Mouse (Mus musculus) hindbrain, embryonic 13.5 days (tissue): ENCODE results near the gene Fcor. TPM values are rescaled to one million over a fixed set of nuclear protein-coding genes. Genes with fewer than 3 reads are reported as not detected.

Source experiments
- ATAC-seq: fragments of 200-750 bp; cut with Nextera tagmentation; 2 replicates; pipeline ENCODE4 v1.8.0; 2017; ENCODE audit warnings: moderate TSS enrichment; ENCODE audit not compliant: low FRiP score
- H3K27ac ChIP-seq: fragments of 300-500 bp; sonication (generic); 2 replicates; pipeline ENCODE4 v1.5.1; 2015; ENCODE audit warnings: inconsistent platforms, mild to moderate bottlenecking, moderate library complexity
- H3K27me3 ChIP-seq: fragments of 300-500 bp; sonication (generic); 2 replicates; pipeline ENCODE4 v1.6.1; 2015; ENCODE audit warnings: mild to moderate bottlenecking, inconsistent platforms
- H3K36me3 ChIP-seq: fragments of 300-500 bp; sonication (generic); 2 replicates; pipeline ENCODE4 v1.6.1; 2015; ENCODE audit warnings: mild to moderate bottlenecking, inconsistent platforms
- H3K4me1 ChIP-seq: fragments of 300-500 bp; sonication (generic); replicated peaks from 2 replicates; pipeline ENCODE4 v1.6.1; 2015; ENCODE audit warnings: inconsistent platforms
- H3K4me2 ChIP-seq: fragments of 300-500 bp; sonication (generic); 2 replicates; pipeline ENCODE4 v1.6.1; 2015; ENCODE audit warnings: inconsistent platforms, mild to moderate bottlenecking, moderate library complexity
- H3K4me3 ChIP-seq: fragments of 300-500 bp; sonication (generic); 2 replicates; pipeline ENCODE4 v1.5.1; 2015; ENCODE audit warnings: mild to moderate bottlenecking, inconsistent platforms
- H3K9ac ChIP-seq: fragments of 300-500 bp; sonication (generic); 2 replicates; pipeline ENCODE4 v1.6.1; 2015; ENCODE audit warnings: mild to moderate bottlenecking, inconsistent platforms
- H3K9me3 ChIP-seq: fragments of 300-500 bp; sonication (generic); 2 replicates; pipeline ENCODE4 v1.6.1; 2016; ENCODE audit warnings: inconsistent platforms
- WGBS: fragments of 180-500 bp; shearing (Covaris S2); methylation state at CpG from one replicate; pipeline ENCODE4 v1.1.7; 2015; 5-methylcytosine and 5-hydroxymethylcytosine counted together
- polyA plus RNA-seq: library from polyadenylated mRNA; unstranded; fragments of >200 nt; fragmentation: Nextera tagmentation; extraction: Ambion mirVana; gene quantifications from 2 replicates; pipeline ENCODE4 v1.2.1, GENCODE M21; 2015

Fcor gene
- polyA plus RNA-seq, result 14.6 and 16.8 TPM in 2 replicates

DNA sequence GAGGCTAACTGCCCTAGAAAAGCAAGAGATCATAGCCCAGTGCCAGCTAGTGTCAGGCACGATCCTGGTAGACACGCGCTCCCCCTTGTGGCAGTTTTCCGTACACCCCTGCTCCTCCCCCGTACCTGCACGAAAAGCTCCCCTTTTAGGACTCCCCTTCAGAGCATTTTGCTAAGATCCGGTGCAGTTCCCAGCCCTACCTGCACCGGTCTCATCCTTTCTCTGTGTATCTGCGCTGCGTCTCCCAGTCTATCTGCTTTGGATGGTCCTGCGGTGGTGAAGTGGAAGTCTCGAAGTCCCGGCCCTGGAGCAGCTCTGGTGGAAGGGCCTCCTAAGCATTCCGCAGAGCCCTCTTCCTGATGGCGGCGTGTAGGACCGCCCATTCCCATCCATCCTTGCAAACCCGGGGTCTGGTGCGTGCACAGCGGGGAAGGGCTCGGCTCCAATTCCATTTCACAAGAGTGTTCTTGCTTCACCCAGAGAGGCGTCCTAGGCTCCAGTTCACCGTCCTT is at the start of gene Fcor:
Fcor (minus strand) TSS at position 383 of the 512 bp plus-strand sequence.
- no peaks in the 10 kb centered on the region for H3K36me3 ChIP-seq
- H3K27ac ChIP-seq, result peak within 1 kb of the TSS; percentile 83
- ATAC-seq, result peak; percentile 89
- H3K4me3 ChIP-seq, result peak within 1 kb of the TSS; percentile 48
- H3K4me2 ChIP-seq, result peak within 1 kb of the TSS; percentile 61
- H3K27me3 ChIP-seq, result no peaks in the 10 kb centered on the region
- peaks cover 12% of the 10 kb centered on the region for H3K4me1 ChIP-seq
- WGBS, result under 1% methylated on average over 23 of the region's 23 CpGs
- H3K9ac ChIP-seq, result peak within 1 kb of the TSS; percentile 67
- no peaks in the 10 kb centered on the region for H3K9me3 ChIP-seq

DNA sequence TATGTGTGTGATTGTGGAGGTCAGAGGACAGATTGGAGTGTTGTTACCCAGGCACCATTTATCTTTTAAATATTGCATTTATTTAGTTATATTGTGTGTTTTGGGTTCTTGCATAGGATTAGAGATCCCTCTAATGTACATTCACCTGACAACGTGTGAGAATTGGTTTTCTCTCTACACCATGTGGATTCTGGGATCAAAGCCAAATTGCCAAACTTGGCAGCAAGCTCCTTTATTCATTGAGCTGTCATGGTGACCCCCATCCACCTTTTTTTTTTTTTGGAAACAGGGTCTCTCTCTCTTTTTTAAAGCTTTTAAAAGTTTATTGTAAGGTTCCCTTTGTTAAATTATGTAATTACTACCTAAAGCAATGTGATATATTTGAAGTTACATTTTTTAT is 48.9 kb upstream of the Fcor start:
- Histone ChIP-seq H3K9me3 (no peaks in the 10 kb centered on the region), H3K36me3 (no peaks in the 10 kb centered on the region), H3K4me2 (no peak overlapping the region), H3K4me1 (0 out of 2 replicates have a peak, but pooled peaks cover 3% of the 10 kb centered on the region), H3K9ac (no peak overlapping the region), H3K27ac (no peak overlapping the region), H3K4me3 (no peak overlapping the region), H3K27me3 (no peaks in the 10 kb centered on the region)
- ATAC-seq, result no peak
- WGBS, result 45% methylated on average over 1 of the region's 1 CpGs

GRCm38 (mm10) chr8:3720551-3720950 is 48.4 kb upstream of the Fcor start, which contains the start of gene Clec4g:
Gene Clec4g (minus strand): TSS chr8:3720651.
- 84% methylated on average over 5 of the region's 5 CpGs for WGBS
- Histone ChIP-seq H3K4me2 (no peak within 1 kb of the TSS), H3K4me3 (no peak within 1 kb of the TSS), H3K9me3 (no peaks in the 10 kb centered on the region), H3K27ac (no peak within 1 kb of the TSS), H3K4me1 (0 out of 2 replicates have a peak, but pooled peaks cover 3% of the 10 kb centered on the region), H3K27me3 (no peaks in the 10 kb centered on the region), H3K36me3 (no peaks in the 10 kb centered on the region), H3K9ac (no peak within 1 kb of the TSS)
- no peak for ATAC-seq

- no peaks in the 10 kb centered on the region for H3K36me3 ChIP-seq
- no peak for ATAC-seq
- H3K9ac ChIP-seq, result no peak overlapping the region
- no peak overlapping the region for H3K27ac ChIP-seq
- H3K4me1 ChIP-seq, result 0 out of 2 replicates have a peak, but pooled peaks cover 3% of the 10 kb centered on the region
- no peaks in the 10 kb centered on the region for H3K27me3 ChIP-seq
- no peak overlapping the region for H3K4me2 ChIP-seq
- WGBS, result 19% methylated on average over 14 of the region's 14 CpGs
- H3K9me3 ChIP-seq, result no peaks in the 10 kb centered on the region
- no peak overlapping the region for H3K4me3 ChIP-seq
Observed at GRCm38 (mm10) chr8:3718559-3718958, 46.4 kb upstream of the Fcor start.

- Histone ChIP-seq H3K9me3 (no peaks in the 10 kb centered on the region), H3K27me3 (no peaks in the 10 kb centered on the region), H3K4me1 (0 out of 2 replicates have a peak, but pooled peaks cover 3% of the 10 kb centered on the region), H3K4me2 (no peak overlapping the region), H3K9ac (no peak overlapping the region), H3K27ac (no peak overlapping the region), H3K4me3 (no peak overlapping the region), H3K36me3 (no peaks in the 10 kb centered on the region)
- ATAC-seq, result no peak
- WGBS, result 89% methylated on average over 12 of the region's 12 CpGs
Observed at GRCm38 (mm10) chr8:3717321-3717954, 45.3 kb upstream of the Fcor start.

- Histone ChIP-seq H3K4me2 (no peak overlapping the region), H3K27ac (no peak overlapping the region), H3K9ac (no peak overlapping the region), H3K36me3 (no peaks in the 10 kb centered on the region), H3K9me3 (no peaks in the 10 kb centered on the region), H3K4me1 (no peaks in the 10 kb centered on the region), H3K4me3 (no peak overlapping the region), H3K27me3 (no peaks in the 10 kb centered on the region)
- 63% methylated on average over 2 of the region's 2 CpGs for WGBS
- ATAC-seq, result no peak
Observed at GRCm38 (mm10) chr8:3711646-3712045, 39.5 kb upstream of the Fcor start.

GRCm38 (mm10) chr8:3710312-3710711 is 38.1 kb upstream of the Fcor start:
- no peaks in the 10 kb centered on the region for H3K36me3 ChIP-seq
- no peaks in the 10 kb centered on the region for H3K9me3 ChIP-seq
- whole genome bisulfite sequencing, result 90% methylated on average over 3 of the region's 3 CpGs
- H3K4me2 ChIP-seq, result no peak overlapping the region
- H3K4me3 ChIP-seq, result no peak overlapping the region
- no peaks in the 10 kb centered on the region for H3K4me1 ChIP-seq
- H3K27ac ChIP-seq, result no peak overlapping the region
- no peak for ATAC-seq
- no peaks in the 10 kb centered on the region for H3K27me3 ChIP-seq
- no peak overlapping the region for H3K9ac ChIP-seq

GRCm38 (mm10) chr8:3707611-3708010 is 35.4 kb upstream of the Fcor start:
- no peak overlapping the region for H3K4me3 ChIP-seq
- ATAC-seq, result no peak
- H3K4me1 ChIP-seq, result no peaks in the 10 kb centered on the region
- no peak overlapping the region for H3K27ac ChIP-seq
- 76% methylated on average over 7 of the region's 7 CpGs for WGBS
- H3K36me3 ChIP-seq, result no peaks in the 10 kb centered on the region
- no peak overlapping the region for H3K9ac ChIP-seq
- no peaks in the 10 kb centered on the region for H3K9me3 ChIP-seq
- no peak overlapping the region for H3K4me2 ChIP-seq
- H3K27me3 ChIP-seq, result no peaks in the 10 kb centered on the region

- H3K27ac ChIP-seq, result no peak overlapping the region
- ATAC-seq, result no peak
- no peak overlapping the region for H3K4me2 ChIP-seq
- no peaks in the 10 kb centered on the region for H3K9me3 ChIP-seq
- no peaks in the 10 kb centered on the region for H3K4me1 ChIP-seq
- H3K36me3 ChIP-seq, result no peaks in the 10 kb centered on the region
- no peak overlapping the region for H3K4me3 ChIP-seq
- H3K9ac ChIP-seq, result no peak overlapping the region
- no peaks in the 10 kb centered on the region for H3K27me3 ChIP-seq
- 61% methylated on average over 4 of the region's 4 CpGs for WGBS
Observed at GRCm38 (mm10) chr8:3705711-3706110, 33.5 kb upstream of the Fcor start.

DNA sequence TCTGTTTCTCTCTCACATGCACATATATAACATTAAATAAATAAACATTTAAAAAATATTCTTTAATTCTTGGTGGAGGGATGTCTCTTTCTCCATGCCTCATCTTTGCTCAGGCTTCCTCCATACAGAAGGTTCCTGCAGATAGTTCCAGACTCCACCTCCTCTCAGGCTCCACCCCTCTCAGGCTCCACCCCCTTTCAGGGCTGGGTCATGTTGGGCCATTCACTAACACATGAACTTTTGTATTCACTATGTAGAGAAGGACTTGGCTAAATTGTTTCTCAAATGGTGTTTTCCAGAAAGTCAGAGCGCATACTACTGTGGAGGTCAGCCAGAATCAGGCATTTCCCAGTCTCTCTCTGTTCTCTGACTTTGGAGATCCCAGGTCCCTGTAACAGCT is 29.3 kb upstream of the Fcor start:
- Histone ChIP-seq H3K9me3 (no peaks in the 10 kb centered on the region), H3K27ac (no peak overlapping the region), H3K9ac (no peak overlapping the region), H3K27me3 (no peaks in the 10 kb centered on the region), H3K4me3 (no peak overlapping the region), H3K4me2 (no peak overlapping the region), H3K4me1 (no peaks in the 10 kb centered on the region), H3K36me3 (no peaks in the 10 kb centered on the region)
- 93% methylated on average over 1 of the region's 1 CpGs for WGBS
- no peak for ATAC-seq

DNA sequence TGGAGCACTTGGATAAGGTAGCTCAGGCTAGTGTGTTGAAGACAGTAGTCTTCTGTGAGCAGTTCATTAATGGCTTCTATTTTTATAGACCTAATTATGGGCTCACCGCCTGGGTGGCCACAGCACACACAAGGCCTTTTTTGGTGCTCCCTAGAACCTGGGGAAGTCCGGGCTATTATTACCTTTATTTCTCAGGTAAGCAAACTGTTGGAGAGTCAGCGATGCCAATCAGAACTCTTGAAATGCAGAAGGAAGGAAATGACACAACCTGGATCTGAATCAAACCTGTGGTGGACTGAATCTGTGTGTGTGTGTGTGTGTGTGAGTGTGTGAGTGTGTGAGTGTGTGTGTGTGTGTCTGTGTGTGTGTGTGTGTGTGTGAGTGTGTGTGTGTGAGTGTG is 22.0 kb upstream of the Fcor start, which contains the start of gene Fcer2a:
Fcer2a (minus strand) TSS at position 55 of the 400 bp plus-strand sequence.
- WGBS, result 86% methylated on average over 3 of the region's 3 CpGs
- H3K9me3 ChIP-seq, result no peaks in the 10 kb centered on the region
- no peaks in the 10 kb centered on the region for H3K4me1 ChIP-seq
- H3K9ac ChIP-seq, result no peak within 1 kb of the TSS
- H3K4me2 ChIP-seq, result no peak within 1 kb of the TSS
- no peak for ATAC-seq
- no peak within 1 kb of the TSS for H3K27ac ChIP-seq
- H3K36me3 ChIP-seq, result no peaks in the 10 kb centered on the region
- H3K4me3 ChIP-seq, result no peak within 1 kb of the TSS
- 0 out of 2 replicates have a peak, but pooled peaks cover 3% of the 10 kb centered on the region for H3K27me3 ChIP-seq

DNA sequence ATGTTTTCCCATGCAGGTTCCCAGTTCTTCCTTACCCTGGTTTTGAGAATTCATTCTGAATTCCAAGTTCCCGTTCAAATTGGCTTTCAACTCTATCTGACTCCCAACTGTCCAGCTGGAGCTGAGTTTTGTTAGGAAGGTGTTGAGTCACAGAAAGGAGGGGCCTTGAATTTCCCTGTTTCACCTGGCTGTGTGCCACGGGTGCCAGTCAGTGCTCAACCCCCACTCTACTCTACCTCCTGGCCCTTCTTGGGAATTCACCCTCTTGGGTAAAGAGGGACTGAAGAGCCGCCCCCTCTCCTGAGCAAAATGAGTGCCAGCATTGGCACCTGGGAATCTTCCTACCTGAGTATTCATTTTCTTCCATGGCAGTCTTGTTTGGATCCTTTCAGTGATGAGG is 18.6 kb upstream of the Fcor start:
- 0 out of 2 replicates have a peak, but pooled peaks cover 3% of the 10 kb centered on the region for H3K27me3 ChIP-seq
- H3K27ac ChIP-seq, result no peak overlapping the region
- no peaks in the 10 kb centered on the region for H3K4me1 ChIP-seq
- no peak overlapping the region for H3K4me3 ChIP-seq
- H3K4me2 ChIP-seq, result no peak overlapping the region
- WGBS, result 77% methylated on average over 3 of the region's 3 CpGs
- no peaks in the 10 kb centered on the region for H3K36me3 ChIP-seq
- H3K9ac ChIP-seq, result no peak overlapping the region
- no peak for ATAC-seq
- H3K9me3 ChIP-seq, result no peaks in the 10 kb centered on the region

DNA sequence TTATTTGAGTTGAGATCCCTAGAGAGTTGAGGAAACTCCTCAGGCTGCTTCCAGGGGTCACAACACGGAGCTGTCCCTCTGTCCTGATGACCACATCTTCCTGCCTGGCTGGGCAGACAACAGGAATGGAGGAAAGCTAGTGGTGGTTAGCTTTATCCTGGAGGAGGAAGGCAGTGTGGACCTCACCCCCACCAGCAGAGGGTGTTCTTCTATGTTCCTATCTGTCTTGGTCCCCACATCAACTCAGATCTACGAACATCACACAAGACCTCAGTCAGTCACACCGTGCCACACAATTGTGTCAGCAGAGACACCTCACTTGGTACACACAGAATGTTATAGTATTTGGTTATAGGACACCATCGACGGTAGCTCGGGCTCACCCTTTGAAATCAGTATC is 15.4 kb upstream of the Fcor start:
- no peaks in the 10 kb centered on the region for H3K9me3 ChIP-seq
- H3K27me3 ChIP-seq, result 0 out of 2 replicates have a peak, but pooled peaks cover 3% of the 10 kb centered on the region
- H3K4me2 ChIP-seq, result no peak overlapping the region
- ATAC-seq, result no peak
- WGBS, result 79% methylated on average over 6 of the region's 6 CpGs
- H3K36me3 ChIP-seq, result peaks cover 9% of the 10 kb centered on the region
- no peak overlapping the region for H3K4me3 ChIP-seq
- H3K4me1 ChIP-seq, result no peaks in the 10 kb centered on the region
- no peak overlapping the region for H3K9ac ChIP-seq
- no peak overlapping the region for H3K27ac ChIP-seq
